Mouse (Mus musculus) stomach, embryonic 15.5 days (tissue): Measurements from ENCODE around the gene Slc5a11. TPM values are rescaled to one million over a fixed set of nuclear protein-coding genes. Genes with fewer than 3 reads are reported as not detected.

Experiments
- ATAC-seq: fragments of 200-750 bp; cut with Nextera tagmentation; 2 replicates; pipeline ENCODE4 v1.8.0; 2017; ENCODE audit warnings: low read depth, moderate number of reproducible peaks, moderate TSS enrichment; ENCODE audit not compliant: insufficient read depth, low FRiP score
- H3K27ac ChIP-seq: fragments of 300-500 bp; sonication (generic); 2 replicates; pipeline ENCODE4 v1.5.1; 2015; ENCODE audit warnings: mild to moderate bottlenecking, inconsistent platforms
- H3K27me3 ChIP-seq: fragments of 300-500 bp; sonication (generic); replicated peaks from 2 replicates; pipeline ENCODE4 v1.6.1; 2015; ENCODE audit warnings: inconsistent platforms
- H3K36me3 ChIP-seq: fragments of 300-500 bp; sonication (generic); 2 replicates; pipeline ENCODE4 v1.6.1; 2015; ENCODE audit warnings: inconsistent platforms
- H3K4me1 ChIP-seq: fragments of 300-500 bp; sonication (generic); 2 replicates; pipeline ENCODE4 v1.6.1; 2015; ENCODE audit warnings: inconsistent platforms
- H3K4me2 ChIP-seq: fragments of 300-500 bp; sonication (generic); 2 replicates; pipeline ENCODE4 v1.6.1; 2015; ENCODE audit warnings: mild to moderate bottlenecking, inconsistent platforms
- H3K4me3 ChIP-seq: fragments of 300-500 bp; sonication (generic); replicated peaks from 2 replicates; pipeline ENCODE4 v1.5.1; 2015; ENCODE audit warnings: inconsistent platforms
- H3K9ac ChIP-seq: fragments of 300-500 bp; sonication (generic); 2 replicates; pipeline ENCODE4 v1.6.1; 2015; ENCODE audit warnings: inconsistent platforms
- H3K9me3 ChIP-seq: fragments of 300-500 bp; sonication (generic); 2 replicates; pipeline ENCODE4 v1.6.1; 2016; ENCODE audit warnings: inconsistent platforms
- WGBS: fragments of 180-500 bp; shearing (Covaris S2); methylation state at CpG from one replicate; pipeline ENCODE4 v1.1.7; 2015; 5-methylcytosine and 5-hydroxymethylcytosine counted together
- polyA plus RNA-seq: library from polyadenylated mRNA; unstranded; fragments of >200 nt; fragmentation: Nextera tagmentation; extraction: Ambion mirVana; gene quantifications from 2 replicates; pipeline ENCODE4 v1.2.1, GENCODE M21; 2015

The Slc5a11 gene
- polyA plus RNA-seq, 1 experiment from 2014 or later = 1.3 TPM

DNA sequence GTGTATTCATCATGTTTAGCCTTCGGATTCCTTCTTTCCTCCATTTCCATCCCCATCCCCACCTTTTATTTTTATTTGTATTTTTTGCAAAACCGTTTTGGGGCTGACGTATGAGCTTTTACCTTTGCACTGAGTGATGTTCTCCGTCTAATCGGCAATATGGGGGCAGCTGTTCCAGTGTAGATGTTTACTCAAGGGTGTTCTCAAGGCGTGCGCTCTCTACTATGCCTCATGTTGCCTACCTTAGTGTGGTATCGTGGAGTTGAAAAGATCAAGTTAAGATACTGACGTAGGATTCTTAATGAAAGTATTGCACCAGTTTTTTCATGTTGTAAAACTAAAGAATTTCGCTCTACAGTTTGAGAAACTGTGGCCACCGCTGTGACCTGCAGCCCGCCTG lies 21.4 kb upstream of the Slc5a11 start:
- Histone ChIP-seq H3K36me3 (peaks cover 55% of the 10 kb centered on the region), H3K27ac (no peak overlapping the region), H3K4me2 (no peak overlapping the region), H3K9me3 (no peaks in the 10 kb centered on the region), H3K4me3 (no peak overlapping the region), H3K4me1 (no peaks in the 10 kb centered on the region), H3K9ac (no peak overlapping the region), H3K27me3 (no peaks in the 10 kb centered on the region)
- 85% methylated on average over 12 of the region's 12 CpGs for WGBS
- no peak for ATAC-seq

DNA sequence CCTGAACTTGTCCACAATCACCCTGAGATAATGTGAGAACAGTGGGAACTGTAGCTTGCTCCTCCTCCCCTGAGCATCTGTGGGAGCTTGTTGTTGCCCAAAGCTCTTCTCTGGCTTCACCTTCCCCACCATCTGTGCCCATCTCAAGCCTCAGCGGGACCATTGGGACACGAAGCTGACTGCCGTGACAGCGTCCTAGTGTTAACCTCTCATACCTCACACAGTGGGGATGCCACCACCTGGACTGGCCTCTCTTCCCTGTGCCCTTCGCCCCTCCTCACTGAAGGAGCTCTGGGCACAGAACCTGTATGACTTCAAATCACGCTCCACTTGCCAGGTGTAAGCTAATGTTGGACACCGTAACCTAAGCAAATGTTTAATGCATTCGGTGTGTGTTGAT lies 19.9 kb upstream of the Slc5a11 start:
- H3K9ac ChIP-seq = no peak overlapping the region
- no peaks in the 10 kb centered on the region for H3K27me3 ChIP-seq
- H3K36me3 ChIP-seq = peaks cover 41% of the 10 kb centered on the region
- no peak for ATAC-seq
- H3K9me3 ChIP-seq = no peaks in the 10 kb centered on the region
- H3K4me3 ChIP-seq = no peak overlapping the region
- H3K4me1 ChIP-seq = no peaks in the 10 kb centered on the region
- 91% methylated on average over 8 of the region's 8 CpGs for WGBS
- H3K4me2 ChIP-seq = no peak overlapping the region
- no peak overlapping the region for H3K27ac ChIP-seq

GRCm38 (mm10) chr7:123196432-123196831 lies 18.1 kb upstream of the Slc5a11 start:
- no peak for ATAC-seq
- no peak overlapping the region for H3K4me2 ChIP-seq
- no peaks in the 10 kb centered on the region for H3K4me1 ChIP-seq
- H3K36me3 ChIP-seq = peaks cover 27% of the 10 kb centered on the region
- 82% methylated on average over 5 of the region's 5 CpGs for WGBS
- no peak overlapping the region for H3K9ac ChIP-seq
- H3K9me3 ChIP-seq = no peaks in the 10 kb centered on the region
- no peaks in the 10 kb centered on the region for H3K27me3 ChIP-seq
- H3K27ac ChIP-seq = no peak overlapping the region
- no peak overlapping the region for H3K4me3 ChIP-seq

GRCm38 (mm10) chr7:123198695-123199094 lies 15.9 kb upstream of the Slc5a11 start:
- no peak overlapping the region for H3K27ac ChIP-seq
- WGBS = 49% methylated on average over 10 of the region's 10 CpGs
- ATAC-seq = no peak; the same call in 1 of the 2 replicates

DNA sequence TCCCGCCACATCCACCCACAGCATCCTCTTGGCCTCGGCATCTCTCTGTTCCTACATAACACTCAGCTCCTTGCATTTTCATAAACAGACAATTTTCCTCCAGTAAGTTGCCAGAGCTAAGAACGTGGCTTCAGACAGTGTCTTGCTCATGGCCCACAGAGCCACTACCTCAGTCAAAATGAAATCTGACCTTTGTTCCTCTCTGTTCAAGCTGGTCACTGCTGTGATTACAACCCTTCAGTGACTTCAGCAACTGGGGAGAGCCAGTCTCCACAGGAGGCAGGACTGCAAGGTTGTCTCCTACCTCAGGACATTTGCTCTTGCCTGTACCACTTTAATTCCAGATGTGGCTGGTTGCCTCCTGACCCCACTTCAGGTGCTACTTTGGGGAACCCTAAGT lies 15.4 kb upstream of the Slc5a11 start:
- Histone ChIP-seq H3K4me1 (no peaks in the 10 kb centered on the region), H3K9me3 (no peaks in the 10 kb centered on the region), H3K36me3 (peaks cover 12% of the 10 kb centered on the region; the same call in 1 of the 2 replicates), H3K9ac (no peak overlapping the region), H3K27ac (no peak overlapping the region), H3K4me3 (no peak overlapping the region), H3K27me3 (no peaks in the 10 kb centered on the region), H3K4me2 (no peak overlapping the region)
- ATAC-seq = no peak
- WGBS = 67% methylated on average over 3 of the region's 3 CpGs

More at GRCm38 (mm10) chr7:123198695-123199094, 15.9 kb upstream of the Slc5a11 start:
- Histone ChIP-seq H3K4me2 (no peak overlapping the region), H3K4me1 (no peaks in the 10 kb centered on the region), H3K9me3 (no peaks in the 10 kb centered on the region), H3K4me3 (no peak overlapping the region), H3K36me3 (peaks cover 12% of the 10 kb centered on the region; the same call in 1 of the 2 replicates), H3K27me3 (no peaks in the 10 kb centered on the region), H3K9ac (no peak overlapping the region)

GRCm38 (mm10) chr7:123199656-123200206 lies 14.8 kb upstream of the Slc5a11 start:
- no peaks in the 10 kb centered on the region for H3K27me3 ChIP-seq
- no peak overlapping the region for H3K27ac ChIP-seq
- H3K36me3 ChIP-seq = peaks cover 11% of the 10 kb centered on the region; the same call in 1 of the 2 replicates
- H3K4me2 ChIP-seq = no peak overlapping the region
- WGBS = 87% methylated on average over 15 of the region's 15 CpGs
- H3K4me3 ChIP-seq = no peak overlapping the region
- no peaks in the 10 kb centered on the region for H3K4me1 ChIP-seq
- no peaks in the 10 kb centered on the region for H3K9me3 ChIP-seq
- no peak for ATAC-seq
- no peak overlapping the region for H3K9ac ChIP-seq

DNA sequence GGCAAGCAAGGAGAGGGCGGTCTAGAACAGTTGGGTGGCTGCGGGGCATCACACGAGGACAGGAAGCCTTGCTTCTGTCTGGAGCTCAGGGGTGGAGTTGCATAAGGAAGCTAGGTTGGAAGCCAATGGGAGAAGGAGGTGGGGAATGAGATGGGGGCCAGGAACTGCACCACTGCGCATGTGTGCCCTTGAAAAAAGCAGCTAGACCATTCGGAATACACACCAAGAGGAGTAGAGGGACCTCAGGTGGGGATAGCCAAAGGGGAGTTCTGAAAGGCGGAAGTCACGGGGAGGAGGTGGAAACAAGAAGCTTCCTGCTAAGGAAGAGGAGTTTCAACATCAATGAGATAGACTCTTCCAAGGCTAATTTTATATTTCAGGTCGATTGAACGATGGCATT lies 13.9 kb upstream of the Slc5a11 start:
- Histone ChIP-seq H3K9ac (no peak overlapping the region), H3K36me3 (0 out of 2 replicates have a peak, but pooled peaks cover 2% of the 10 kb centered on the region), H3K4me1 (no peaks in the 10 kb centered on the region), H3K27me3 (no peaks in the 10 kb centered on the region), H3K9me3 (no peaks in the 10 kb centered on the region), H3K4me3 (no peak overlapping the region), H3K4me2 (no peak overlapping the region), H3K27ac (no peak overlapping the region)
- WGBS = 73% methylated on average over 9 of the region's 9 CpGs
- no peak for ATAC-seq

DNA sequence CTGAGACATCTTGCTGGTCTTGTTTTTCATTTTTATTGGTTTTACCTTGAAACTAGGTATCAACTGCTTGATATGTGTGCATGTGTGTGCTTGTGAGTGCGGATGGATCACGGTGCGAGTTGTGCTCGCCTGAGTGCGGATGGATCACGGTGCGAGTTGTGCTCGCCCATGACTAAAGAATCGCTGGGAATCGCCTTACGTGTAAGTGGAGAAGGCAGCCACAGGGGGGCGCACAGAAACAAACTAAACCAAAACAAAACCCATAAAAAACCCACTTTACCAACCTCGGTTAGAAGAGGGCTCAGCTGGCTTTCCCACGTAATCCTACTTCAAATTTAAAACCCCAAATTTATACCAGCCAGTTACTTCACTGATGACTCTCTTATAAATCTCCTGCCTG lies 9.3 kb upstream of the Slc5a11 start:
- no peak for ATAC-seq
- Histone ChIP-seq H3K36me3 (no peaks in the 10 kb centered on the region), H3K27ac (no peak overlapping the region), H3K27me3 (no peaks in the 10 kb centered on the region), H3K4me2 (no peak overlapping the region), H3K9ac (no peak overlapping the region), H3K4me1 (no peaks in the 10 kb centered on the region), H3K4me3 (no peak overlapping the region), H3K9me3 (no peaks in the 10 kb centered on the region)
- WGBS = 33% methylated on average over 14 of the region's 14 CpGs

DNA sequence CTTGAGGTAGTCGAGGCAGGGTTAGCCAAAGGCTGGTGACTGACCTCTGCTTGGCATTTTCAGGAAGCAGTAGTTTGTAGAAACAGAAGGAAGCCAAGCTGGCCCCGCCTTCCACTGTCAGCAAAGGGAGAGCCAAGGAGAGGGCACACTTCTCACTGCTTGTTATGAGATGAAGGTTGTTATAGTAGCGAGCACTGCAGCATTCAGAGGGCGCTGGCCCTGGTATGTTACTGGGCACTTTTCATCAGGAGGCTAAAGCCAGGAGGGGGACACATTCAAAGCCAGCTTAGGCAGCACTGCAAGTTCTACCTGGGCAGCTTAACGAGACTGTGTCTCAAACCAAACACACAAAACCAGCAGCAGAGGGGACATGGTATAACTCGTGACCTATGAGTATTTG lies 7.0 kb upstream of the Slc5a11 start:
- no peak overlapping the region for H3K9ac ChIP-seq
- H3K27me3 ChIP-seq = no peaks in the 10 kb centered on the region
- H3K4me2 ChIP-seq = no peak overlapping the region
- H3K27ac ChIP-seq = no peak overlapping the region
- H3K9me3 ChIP-seq = no peaks in the 10 kb centered on the region
- ATAC-seq = no peak
- H3K4me3 ChIP-seq = no peak overlapping the region
- H3K4me1 ChIP-seq = no peaks in the 10 kb centered on the region
- WGBS = 72% methylated on average over 6 of the region's 6 CpGs
- H3K36me3 ChIP-seq = no peaks in the 10 kb centered on the region

GRCm38 (mm10) chr7:123209864-123210263 lies 4.7 kb upstream of the Slc5a11 start:
- 33% methylated on average over 9 of the region's 9 CpGs for WGBS
- Histone ChIP-seq H3K27ac (no peak overlapping the region), H3K27me3 (no peaks in the 10 kb centered on the region), H3K9ac (no peak overlapping the region), H3K36me3 (no peaks in the 10 kb centered on the region), H3K9me3 (no peaks in the 10 kb centered on the region), H3K4me3 (no peak overlapping the region), H3K4me2 (no peak overlapping the region), H3K4me1 (0 out of 2 replicates have a peak, but pooled peaks cover 6% of the 10 kb centered on the region)
- no peak for ATAC-seq

DNA sequence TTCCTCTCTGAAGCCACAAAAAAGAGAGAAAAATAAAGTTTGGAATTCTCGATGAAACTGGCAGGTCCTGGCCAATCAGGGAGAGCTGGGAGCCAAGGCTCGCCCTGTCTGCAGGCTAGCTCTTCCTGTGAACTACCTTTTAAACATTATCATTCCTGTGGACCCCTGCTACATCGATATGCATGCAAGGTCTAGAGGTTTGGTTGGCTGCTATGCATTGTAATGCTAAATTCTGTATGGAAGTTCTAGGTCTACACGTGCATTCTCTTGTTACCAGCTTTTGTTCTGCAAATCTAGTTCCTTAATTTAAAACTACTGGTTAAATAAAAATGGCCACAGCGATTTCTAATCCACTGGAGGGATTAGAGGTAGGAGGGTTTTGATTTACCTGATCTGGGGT lies 3.1 kb upstream of the Slc5a11 start:
- 63% methylated on average over 5 of the region's 5 CpGs for WGBS
- Histone ChIP-seq H3K9ac (no peak overlapping the region), H3K4me2 (no peak overlapping the region), H3K27ac (no peak overlapping the region), H3K27me3 (no peaks in the 10 kb centered on the region), H3K4me3 (no peak overlapping the region), H3K9me3 (no peaks in the 10 kb centered on the region), H3K36me3 (no peaks in the 10 kb centered on the region), H3K4me1 (0 out of 2 replicates have a peak, but pooled peaks cover 6% of the 10 kb centered on the region)
- no peak for ATAC-seq

DNA sequence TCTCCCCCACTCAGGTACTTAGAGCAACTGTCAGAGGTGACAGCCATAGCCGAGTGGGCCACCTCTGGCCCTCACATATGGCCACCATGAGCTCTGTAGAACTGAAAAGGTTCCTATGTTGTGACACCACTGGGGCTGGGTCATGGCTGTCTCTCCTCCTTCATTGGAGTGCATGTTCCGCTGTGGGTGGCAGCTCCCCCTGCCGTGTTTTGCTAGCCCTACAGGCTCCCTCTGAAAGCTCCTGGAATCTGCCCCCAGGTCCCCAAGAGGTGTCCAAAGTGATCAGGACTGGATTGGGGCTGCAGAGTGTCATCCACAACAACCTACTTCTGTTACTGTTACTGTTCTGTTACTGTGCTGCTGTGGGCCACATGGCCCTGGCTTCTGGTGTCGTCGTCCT lies 2.3 kb upstream of the Slc5a11 start:
- H3K4me3 ChIP-seq = no peak overlapping the region
- WGBS = 83% methylated on average over 5 of the region's 5 CpGs
- no peaks in the 10 kb centered on the region for H3K36me3 ChIP-seq
- no peak for ATAC-seq
- H3K9ac ChIP-seq = no peak overlapping the region
- no peaks in the 10 kb centered on the region for H3K9me3 ChIP-seq
- no peak overlapping the region for H3K4me2 ChIP-seq
- H3K4me1 ChIP-seq = 0 out of 2 replicates have a peak, but pooled peaks cover 6% of the 10 kb centered on the region
- no peak overlapping the region for H3K27ac ChIP-seq
- no peaks in the 10 kb centered on the region for H3K27me3 ChIP-seq

DNA sequence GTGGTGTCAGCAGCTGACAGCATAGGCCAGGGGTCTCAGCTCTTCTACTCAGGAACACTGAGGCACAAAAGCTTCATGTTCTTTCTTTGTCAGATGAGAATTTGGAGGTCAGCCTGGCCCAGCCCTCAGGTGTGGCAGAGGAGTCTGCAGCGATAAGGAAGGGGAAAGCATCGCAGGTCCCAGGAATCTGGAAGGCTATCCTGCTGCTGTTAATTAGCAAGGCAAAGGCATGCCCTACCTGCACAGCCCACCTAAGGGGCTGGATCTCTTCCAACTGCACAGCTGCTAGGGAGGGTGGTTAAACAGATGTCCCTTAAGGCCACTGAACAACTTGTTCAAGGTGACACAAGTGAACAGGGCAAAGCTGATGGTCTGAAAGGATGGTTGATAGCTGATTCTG lies 558 bp downstream of the Slc5a11 start:
- Histone ChIP-seq H3K9ac (no peak overlapping the region), H3K27me3 (no peaks in the 10 kb centered on the region), H3K36me3 (no peaks in the 10 kb centered on the region), H3K27ac (no peak overlapping the region), H3K4me1 (0 out of 2 replicates have a peak, but pooled peaks cover 6% of the 10 kb centered on the region), H3K4me3 (no peak overlapping the region), H3K9me3 (no peaks in the 10 kb centered on the region), H3K4me2 (no peak overlapping the region)
- ATAC-seq = no peak
- 67% methylated on average over 2 of the region's 2 CpGs for WGBS
